Mouse (Mus musculus): ENCODE measurements around the gene Zgpat.

GRCm38 (mm10) chr2:181394086-181394485 lies 29.4 kb downstream of the Zgpat start:
- TF ChIP-seq POLR2A (IDR thresholded peaks at IDR 0.05; ENCODE audit: control insufficient read depth, extremely low read depth, insufficient read depth, low read length, poor library complexity), result no peak
- TF ChIP-seq CTCF (IDR thresholded peaks at IDR 0.05; ENCODE audit: borderline replicate concordance, control insufficient read depth, extremely low read depth, insufficient read depth, low read length, poor library complexity), result no peak
